Mouse (Mus musculus) urinary bladder, adult 2 months (tissue): ENCODE measurements around the gene Cd93. TPM values are rescaled to one million over a fixed set of nuclear protein-coding genes. Genes with fewer than 3 reads are reported as not detected.

Source experiments
- DNase-seq: peaks from one replicate; pipeline ENCODE4 v3.0.0; 2022; ENCODE audit warnings: low spot score
- polyA plus RNA-seq: library from polyadenylated mRNA; depleted of rRNA; stranded (reverse); fragments of >200 nt; gene quantifications from 2 replicates; pipeline ENCODE4 v1.2.3, GENCODE M21; 2012; rRNA removed

The Cd93 gene
- polyA plus RNA-seq, result 11.9 and 15.2 TPM in 2 replicates

- DNase-seq, result no peak
These were observed at the start of gene Cd93 for GRCm38 (mm10) chr2:148443249-148443958. TSS of gene Cd93 (minus strand) at chr2:148443563.

- no peak for DNase-seq
These were observed 48.7 kb upstream of the Cd93 start for GRCm38 (mm10) chr2:148492108-148492507.

- DNase-seq, result no peak
These were observed 46.8 kb upstream of the Cd93 start for GRCm38 (mm10) chr2:148490150-148490549.

- no peak for DNase-seq
These were observed 45.5 kb upstream of the Cd93 start for GRCm38 (mm10) chr2:148488885-148489284.

GRCm38 (mm10) chr2:148485576-148485975 lies 42.2 kb upstream of the Cd93 start:
- DNase-seq, result no peak

GRCm38 (mm10) chr2:148480376-148480775 lies 37.0 kb upstream of the Cd93 start:
- DNase-seq, result no peak

- DNase-seq, result no peak
These were observed 34.9 kb upstream of the Cd93 start for GRCm38 (mm10) chr2:148478141-148478701.

- DNase-seq, result no peak
These were observed 34.0 kb upstream of the Cd93 start for GRCm38 (mm10) chr2:148477346-148477745.

GRCm38 (mm10) chr2:148476576-148476975 lies 33.2 kb upstream of the Cd93 start:
- no peak for DNase-seq

- DNase-seq, result no peak
These were observed 32.6 kb upstream of the Cd93 start for GRCm38 (mm10) chr2:148475879-148476495.

GRCm38 (mm10) chr2:148469341-148470238 lies 26.2 kb upstream of the Cd93 start:
- DNase-seq, result no peak

- DNase-seq, result no peak
These were observed 24.6 kb upstream of the Cd93 start for GRCm38 (mm10) chr2:148467921-148468440.

- DNase-seq, result no peak
These were observed 12.0 kb upstream of the Cd93 start for GRCm38 (mm10) chr2:148455341-148455740.

GRCm38 (mm10) chr2:148454014-148454542 lies 10.7 kb upstream of the Cd93 start:
- no peak for DNase-seq

- no peak for DNase-seq
These were observed 9.7 kb upstream of the Cd93 start for GRCm38 (mm10) chr2:148453061-148453460.

- no peak for DNase-seq
These were observed 8.1 kb upstream of the Cd93 start for GRCm38 (mm10) chr2:148451498-148451897.

- no peak for DNase-seq
These were observed 7.3 kb upstream of the Cd93 start for GRCm38 (mm10) chr2:148450616-148451015.

- DNase-seq, result no peak
These were observed 6.3 kb upstream of the Cd93 start for GRCm38 (mm10) chr2:148449659-148450058.

GRCm38 (mm10) chr2:148446446-148446845 lies 3.1 kb upstream of the Cd93 start:
- no peak for DNase-seq

GRCm38 (mm10) chr2:148445616-148446015 lies 2.3 kb upstream of the Cd93 start:
- DNase-seq, result no peak

- DNase-seq, result no peak
These were observed 1.1 kb upstream of the Cd93 start for GRCm38 (mm10) chr2:148444472-148444871.

GRCm38 (mm10) chr2:148442710-148443109 lies 653 bp downstream of the Cd93 start:
- no peak for DNase-seq
